Mouse (Mus musculus): ENCODE results near the gene 1700029P11Rik.
"Not testable (repeated sequence)": the region's sequence is repeated elsewhere in the genome, so short reads cannot be mapped to it uniquely, and the experiment has no call there.

The 1700029P11Rik gene

GRCm38 (mm10) chr15:81958906-81959305 is 21.4 kb upstream of the 1700029P11Rik start:
- no peak for DNase-seq (ENCODE audit: low read depth)

DNA sequence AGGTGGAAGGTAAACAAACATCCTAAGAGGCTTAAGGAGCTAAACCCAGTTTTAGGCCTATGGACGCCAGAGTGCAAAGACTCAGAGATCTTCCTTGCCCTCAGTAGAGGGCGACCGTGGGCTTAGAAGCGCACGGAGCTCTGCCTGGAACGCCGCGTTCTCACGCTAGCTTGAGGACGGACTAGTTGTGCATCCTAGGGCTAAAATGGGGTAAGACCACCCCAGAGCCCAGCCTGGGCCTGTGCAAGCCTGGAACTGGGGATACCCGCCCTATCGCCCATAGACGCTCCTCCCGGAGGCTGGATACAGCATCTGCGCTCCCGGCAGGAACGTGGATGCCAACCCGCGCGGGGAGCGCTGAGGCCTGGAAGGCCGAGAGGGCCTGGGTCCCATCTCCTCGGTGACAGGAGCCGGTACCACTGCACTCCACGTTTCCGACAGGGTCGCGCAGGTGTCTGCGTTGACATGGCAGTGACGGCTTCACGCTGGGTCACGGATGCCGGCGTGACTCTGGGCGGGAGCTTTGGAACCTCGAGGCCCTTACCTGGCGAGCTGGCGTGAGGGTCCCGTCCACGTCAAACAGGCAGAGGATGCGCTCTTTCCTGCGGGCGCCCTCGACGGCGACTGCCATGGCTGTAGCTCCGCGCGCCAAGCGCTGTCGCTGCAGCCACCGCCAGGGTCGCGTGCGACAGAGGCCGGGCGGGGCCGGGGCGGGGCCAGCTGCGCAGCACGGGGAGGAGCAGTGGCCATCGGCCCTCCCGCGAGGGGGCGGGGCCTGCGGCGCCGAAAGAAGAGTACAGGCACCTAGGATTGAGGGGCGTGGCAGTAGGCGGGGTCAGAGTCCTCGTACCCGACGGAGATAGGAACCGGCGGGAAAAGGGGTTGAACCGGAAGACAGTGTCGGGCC is 19.9 kb upstream of the 1700029P11Rik start, which contains the start of gene Pmm1:
Pmm1 (minus strand) TSS at position 760 of the 907 bp plus-strand sequence.
- peak; percentile 99 for DNase-seq (ENCODE audit: low read depth)

DNA sequence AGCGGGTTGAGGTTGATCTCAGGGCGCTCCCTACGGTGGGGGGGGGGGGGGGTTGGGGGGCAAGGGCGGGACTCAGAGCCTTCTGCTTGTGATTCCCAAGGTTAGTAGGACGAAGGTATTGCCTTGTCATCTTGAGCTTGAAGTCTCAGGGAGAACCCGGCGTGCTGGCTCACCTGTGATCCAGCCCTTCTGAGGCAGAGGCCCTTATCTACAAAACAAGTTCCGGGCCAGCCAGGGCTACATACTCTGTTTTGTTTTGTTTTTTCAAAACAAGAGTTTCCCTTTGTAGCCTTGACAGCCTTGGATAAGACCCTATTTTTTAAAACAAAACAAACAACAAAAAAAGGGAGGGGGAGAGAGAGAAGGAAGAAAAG is 19.3 kb upstream of the 1700029P11Rik start:
- no peak for DNase-seq (ENCODE audit: low read depth)

DNA sequence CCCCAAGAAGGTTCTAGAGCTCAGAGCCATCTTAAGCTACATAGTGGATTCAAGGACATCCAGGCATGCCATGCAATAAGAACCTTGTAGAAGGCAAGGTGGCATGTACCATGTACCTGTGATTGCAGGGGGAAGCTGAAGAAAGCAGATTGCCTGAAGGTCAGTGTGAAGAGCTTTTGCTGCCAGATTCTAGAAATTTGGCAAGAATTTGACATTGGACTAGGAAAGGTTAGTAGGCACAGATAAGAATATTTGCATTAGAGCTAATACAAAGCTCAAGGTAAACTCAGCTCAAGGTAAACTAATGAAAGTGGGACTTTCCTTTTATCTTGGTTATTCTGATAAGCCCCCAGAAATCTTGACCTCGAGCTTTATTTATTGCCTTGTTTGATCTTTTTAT is 16.1 kb upstream of the 1700029P11Rik start:
- no peak for DNase-seq (ENCODE audit: low read depth)

DNA sequence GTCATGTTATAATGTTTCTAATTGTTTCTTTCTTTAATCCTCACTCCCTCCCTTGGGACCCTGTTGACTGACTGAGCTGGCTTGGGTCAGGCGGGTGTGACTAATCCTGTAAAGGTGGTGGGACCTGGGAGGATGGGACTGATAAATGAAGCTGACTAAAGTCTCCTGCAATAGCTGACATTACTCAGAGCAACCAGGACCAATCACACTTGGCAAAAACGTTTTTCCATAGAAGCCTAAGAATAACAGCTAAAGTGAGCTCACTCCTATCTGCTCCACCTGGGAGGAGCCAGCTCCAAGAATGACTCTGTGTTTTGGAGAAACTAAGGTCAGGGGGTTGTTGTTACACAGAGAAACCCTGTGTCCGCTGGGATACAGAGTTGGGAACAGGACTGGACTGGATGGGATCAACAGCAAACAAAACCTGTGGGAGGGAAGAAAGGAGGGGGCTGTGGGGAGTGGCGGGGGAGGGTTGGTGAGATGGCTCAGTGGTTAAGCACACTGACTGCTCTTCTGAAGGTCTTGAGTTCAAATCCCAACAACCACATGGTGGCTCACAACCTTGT is 15.3 kb upstream of the 1700029P11Rik start:
- no peak for DNase-seq (ENCODE audit: low read depth)

DNA sequence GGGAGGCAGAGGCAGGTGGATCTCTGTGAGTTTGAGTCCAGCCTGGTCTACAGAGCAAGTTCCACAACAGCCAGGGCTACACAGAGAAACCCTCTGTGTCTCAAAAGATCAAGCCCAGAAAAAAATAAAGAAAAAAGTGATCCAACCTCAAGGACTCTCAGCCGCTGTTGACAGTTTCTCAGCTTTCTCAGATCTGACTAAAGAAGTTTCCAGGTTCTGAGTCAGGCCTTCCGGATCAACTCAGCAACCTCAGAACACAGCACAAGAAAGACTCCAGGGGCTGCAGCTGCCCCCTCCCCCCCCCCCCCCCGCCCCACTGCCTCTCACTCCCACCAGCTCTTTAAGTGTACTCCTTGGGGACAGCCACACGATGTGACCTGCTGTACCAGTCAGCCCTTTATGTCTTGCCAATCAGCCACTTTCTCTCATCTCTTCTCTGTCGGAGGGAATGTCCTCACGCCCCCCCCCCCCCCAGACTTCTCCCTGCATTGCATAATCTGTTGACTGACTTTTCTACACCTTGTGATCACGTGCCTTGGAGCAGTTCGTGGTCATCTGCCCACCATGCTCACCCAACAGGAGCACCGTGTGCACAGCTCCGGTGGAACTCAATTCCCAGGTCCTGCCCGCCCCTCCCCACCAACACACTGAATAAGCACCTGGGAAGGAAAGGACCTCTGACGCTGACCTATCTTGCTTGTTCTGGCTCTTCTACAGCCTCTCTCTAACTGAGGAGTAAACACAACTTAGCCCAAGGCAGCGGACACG is 14.1 kb upstream of the 1700029P11Rik start:
- DNase-seq (ENCODE audit: low read depth) = no peak

GRCm38 (mm10) chr15:81967821-81968220 is 12.5 kb upstream of the 1700029P11Rik start:
- DNase-seq (ENCODE audit: low read depth) = no peak

DNA sequence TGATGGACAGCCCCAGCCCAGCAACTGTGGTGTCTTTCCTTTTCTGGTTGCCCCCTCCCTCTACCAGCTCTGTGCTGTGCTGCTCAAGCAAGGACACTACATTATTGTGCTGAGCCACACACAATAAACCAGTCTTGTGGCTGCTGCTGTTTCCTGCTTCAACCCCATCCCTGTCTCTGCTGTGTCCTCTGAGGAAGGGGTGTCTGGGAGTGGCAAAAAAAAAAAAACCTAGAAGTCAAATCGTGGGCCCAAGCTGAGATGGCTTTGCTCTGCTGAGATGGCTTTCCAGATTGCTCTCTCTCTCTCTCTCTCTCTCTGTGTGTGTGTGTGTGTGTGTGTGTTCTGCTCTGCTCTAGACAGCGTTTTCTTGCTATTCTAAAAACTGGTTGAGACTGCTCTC is 11.9 kb upstream of the 1700029P11Rik start:
- no peak for DNase-seq (ENCODE audit: low read depth)

DNA sequence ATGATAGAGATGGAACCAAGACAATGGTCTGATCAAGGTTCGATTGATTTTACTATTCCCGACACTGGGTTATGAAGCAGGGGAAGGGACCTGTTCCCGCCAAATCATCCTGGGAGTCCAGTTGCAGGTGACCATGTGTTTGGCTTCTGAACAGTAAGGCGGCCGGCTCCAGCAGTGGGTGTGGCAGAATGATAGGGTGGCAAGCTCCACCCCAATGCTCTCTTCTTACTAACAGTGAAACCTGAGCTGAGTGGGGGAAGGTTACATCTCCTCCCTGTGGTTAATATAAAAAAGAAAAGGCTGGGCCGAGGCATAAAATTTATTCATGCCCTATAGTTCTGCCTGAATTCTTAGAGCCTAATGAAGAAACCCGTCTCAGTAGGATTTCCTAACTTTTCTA is 11.2 kb upstream of the 1700029P11Rik start:
- DNase-seq (ENCODE audit: low read depth) = no peak

GRCm38 (mm10) chr15:81969635-81970034 is 10.7 kb upstream of the 1700029P11Rik start:
- not testable (repeated sequence) for DNase-seq (ENCODE audit: low read depth)

DNA sequence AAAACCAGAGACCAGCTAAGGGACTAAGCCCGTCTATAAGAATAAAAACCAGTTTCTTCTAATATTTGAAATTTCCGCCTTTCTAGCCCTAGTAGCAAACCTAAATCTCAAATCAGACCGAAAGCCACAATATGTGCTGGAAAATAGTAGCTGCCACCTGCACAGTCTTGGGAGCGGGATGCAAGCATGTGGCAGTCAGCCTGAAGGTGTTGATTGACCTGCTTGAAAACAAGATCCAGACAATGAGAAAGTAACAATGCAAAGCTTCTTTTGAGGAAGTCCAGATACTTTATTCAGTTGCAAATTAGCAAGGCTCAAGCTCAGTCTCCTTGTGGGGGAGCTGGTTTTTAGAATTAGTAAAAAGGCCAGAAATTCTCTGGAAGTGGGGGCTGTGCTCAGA is 9.8 kb upstream of the 1700029P11Rik start:
- not testable (repeated sequence) for DNase-seq (ENCODE audit: low read depth)

- not testable (repeated sequence) for DNase-seq (ENCODE audit: low read depth)
Measured at GRCm38 (mm10) chr15:81975156-81975555, 5.2 kb upstream of the 1700029P11Rik start.

GRCm38 (mm10) chr15:81982173-81982572 is 1.8 kb downstream of the 1700029P11Rik start:
- no peak for DNase-seq (ENCODE audit: low read depth)

GRCm38 (mm10) chr15:81985267-81986161 is 5.2 kb downstream of the 1700029P11Rik start:
- no peak for DNase-seq (ENCODE audit: low read depth)

GRCm38 (mm10) chr15:81987646-81988045 is 7.3 kb downstream of the 1700029P11Rik start, which contains the start of gene Xrcc6:
Xrcc6 (plus strand) TSS chr15:81987835.
- no peak for DNase-seq (ENCODE audit: low read depth)

DNA sequence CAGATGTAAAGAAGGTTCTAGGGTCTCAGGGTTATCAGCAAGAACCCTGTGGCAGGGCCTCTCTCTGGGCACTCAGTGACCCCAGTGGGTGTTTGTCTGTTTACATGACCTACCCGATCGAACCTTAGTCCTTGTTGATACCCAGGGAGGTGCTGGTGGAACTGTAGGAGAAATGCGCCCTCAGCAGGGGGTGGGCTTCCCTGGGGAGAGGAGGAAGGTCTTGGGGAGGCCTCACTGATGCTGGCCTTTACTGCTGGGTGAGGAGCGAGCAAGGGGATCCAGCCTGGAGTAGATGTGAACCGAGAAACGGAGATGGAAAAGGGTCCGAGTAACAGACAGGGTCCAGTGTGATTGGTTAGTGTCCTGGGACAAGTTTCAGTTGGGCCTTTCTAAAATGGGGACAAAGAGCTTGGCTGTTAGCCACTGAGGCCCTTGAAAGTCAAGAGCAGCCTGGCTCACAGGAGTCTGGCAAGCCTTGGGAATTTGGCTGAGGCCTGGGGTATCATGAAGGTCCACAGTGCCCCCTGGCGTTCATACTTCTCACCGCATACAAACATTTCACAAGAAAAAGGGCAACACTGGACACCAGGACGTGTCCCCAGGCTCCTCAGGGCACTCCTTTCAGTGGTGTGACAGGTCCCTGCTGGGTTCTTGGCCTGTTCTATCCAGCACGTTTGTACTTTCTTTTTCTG is 9.2 kb downstream of the 1700029P11Rik start:
- DNase-seq (ENCODE audit: low read depth) = peak; percentile 85

- DNase-seq (ENCODE audit: low read depth) = peak; percentile 28
Measured at GRCm38 (mm10) chr15:81990549-81990948, 10.2 kb downstream of the 1700029P11Rik start.

- DNase-seq (ENCODE audit: low read depth) = no peak
Measured at GRCm38 (mm10) chr15:81993992-81994391, 13.7 kb downstream of the 1700029P11Rik start.

DNA sequence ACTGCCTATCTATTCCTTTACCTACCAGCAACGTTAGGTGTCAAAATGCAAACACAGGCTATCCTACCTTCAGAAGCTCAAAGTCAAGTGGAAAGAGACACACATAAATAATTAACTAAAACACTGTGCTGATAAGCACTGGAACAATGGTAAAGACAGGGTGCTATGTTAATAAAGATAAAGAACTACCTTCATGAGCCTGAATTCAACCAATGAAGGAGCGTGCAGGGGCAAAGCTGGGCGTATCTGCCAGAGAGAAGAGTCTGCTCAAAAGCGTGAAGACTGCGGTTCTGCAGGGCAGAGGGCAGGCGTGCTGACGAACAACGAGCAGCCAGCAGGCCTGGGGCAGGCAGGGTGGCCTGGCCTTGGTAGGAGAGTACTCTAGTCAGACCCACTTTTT is 23.9 kb downstream of the 1700029P11Rik start:
- no peak for DNase-seq (ENCODE audit: low read depth)

DNA sequence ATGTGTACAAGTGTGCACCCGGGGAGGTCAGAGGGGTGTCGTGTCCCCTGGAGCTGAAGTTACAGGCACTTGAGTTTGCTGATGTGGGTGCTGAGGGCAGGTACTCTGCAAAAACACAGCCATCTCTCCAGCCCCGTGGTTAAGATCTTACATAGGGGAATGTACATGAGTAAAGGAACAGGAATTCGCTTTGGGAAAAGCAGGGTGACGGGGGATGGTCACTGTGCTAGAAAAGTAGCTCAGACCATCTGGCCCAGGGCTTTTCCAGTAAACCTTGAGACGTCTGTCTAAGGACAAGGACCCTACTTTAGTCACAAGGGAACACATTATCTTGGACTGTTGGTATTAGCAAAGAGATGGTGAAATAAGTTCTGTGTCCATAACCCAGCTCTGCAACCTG is 31.6 kb downstream of the 1700029P11Rik start:
- no peak for DNase-seq (ENCODE audit: low read depth)
